Mouse (Mus musculus) frontal cortex, postnatal 36 days (tissue): ENCODE measurements around the gene Ddb2.
"Not testable (repeated sequence)": the region's sequence is repeated elsewhere in the genome, so short reads cannot be mapped to it uniquely, and the experiment has no call there.

ENCODE experiments used
- DNase-seq, 2 experiments: peaks; one replicate each; pipeline ENCODE4 v3.0.0; 2022; ENCODE audit warnings: low spot score in 2 of 2

The Ddb2 gene

DNA sequence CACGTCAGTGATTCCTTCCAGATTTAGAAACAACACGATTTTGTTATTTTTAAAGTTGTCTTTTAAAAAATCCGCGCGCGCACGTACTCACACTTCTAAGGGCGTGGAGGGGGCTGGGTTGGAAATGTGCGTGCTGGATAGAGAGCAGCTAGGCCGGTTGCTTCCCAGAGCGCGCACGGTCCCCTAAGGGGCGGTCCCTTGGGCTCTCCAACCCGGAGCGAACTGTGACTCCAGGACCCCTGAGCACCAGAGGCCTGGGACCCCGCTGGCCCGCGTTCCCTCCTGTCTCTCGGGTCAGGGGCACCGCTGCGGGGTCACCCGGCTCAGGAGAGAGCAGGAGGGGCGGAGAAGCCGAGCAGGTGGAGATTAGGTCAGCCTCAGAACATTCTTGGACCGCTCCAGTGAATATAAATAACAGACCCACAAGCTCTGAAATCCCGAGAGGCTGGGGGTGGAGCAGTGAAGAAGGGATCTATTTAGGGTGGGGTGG is 18.9 kb upstream of the Ddb2 start, which contains the start of gene Pacsin3:
Gene Pacsin3, plus strand, starts transcription at position 294 of the 490 bp plus-strand sequence.
- peak in 1 of 2 experiments; percentile 64 for DNase-seq

DNA sequence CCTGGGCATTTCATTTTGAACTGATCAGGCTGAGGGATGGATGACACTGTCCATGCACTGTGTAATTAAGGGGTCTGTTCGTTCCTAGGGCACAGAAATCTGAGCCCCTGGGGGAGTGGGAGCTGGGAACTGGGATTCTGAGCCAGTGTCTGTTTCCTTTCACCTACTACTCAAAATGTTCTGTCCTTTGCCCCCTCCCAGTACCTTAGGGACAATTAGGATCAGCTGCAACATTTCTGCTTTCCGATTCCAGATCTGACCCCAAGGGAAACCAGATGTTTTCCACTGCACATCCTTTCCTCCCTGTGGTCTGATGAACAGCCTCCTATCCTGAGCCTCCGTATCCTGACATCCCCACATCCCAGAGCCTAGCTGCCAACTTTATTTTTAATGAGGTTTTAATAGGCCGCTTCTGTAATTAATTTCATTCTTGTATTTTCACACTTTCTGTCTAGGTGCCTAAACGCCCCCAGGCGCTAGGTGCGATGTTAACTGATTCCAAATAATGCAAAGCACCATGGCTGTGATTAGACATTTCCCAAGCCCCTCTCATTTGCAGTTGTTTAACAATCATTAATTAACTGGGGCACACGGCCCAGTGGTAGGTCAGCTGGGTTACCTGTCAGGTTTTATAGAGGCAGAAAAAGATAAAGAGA is 18.1 kb upstream of the Ddb2 start:
- DNase-seq: no peak

DNA sequence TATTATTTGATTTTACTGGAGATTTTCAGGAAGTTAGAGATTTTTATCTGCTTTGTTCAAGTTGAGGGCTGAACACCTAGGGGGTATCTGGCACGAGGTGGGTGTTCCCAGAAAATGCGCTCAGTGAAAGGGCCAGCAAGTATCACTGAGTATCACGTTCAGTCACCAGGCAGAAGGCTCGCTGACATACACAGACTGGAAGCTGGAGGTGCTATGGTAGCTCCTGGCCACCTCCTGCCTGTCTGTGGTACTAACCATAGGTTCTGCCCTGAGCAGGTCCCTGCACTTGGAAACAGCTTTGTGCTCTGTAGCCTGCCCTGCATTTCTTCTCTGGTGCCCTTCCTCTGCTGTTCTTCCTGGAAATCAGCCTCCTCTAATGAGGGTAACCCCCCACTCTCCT is 15.7 kb upstream of the Ddb2 start:
- no peak for DNase-seq

DNA sequence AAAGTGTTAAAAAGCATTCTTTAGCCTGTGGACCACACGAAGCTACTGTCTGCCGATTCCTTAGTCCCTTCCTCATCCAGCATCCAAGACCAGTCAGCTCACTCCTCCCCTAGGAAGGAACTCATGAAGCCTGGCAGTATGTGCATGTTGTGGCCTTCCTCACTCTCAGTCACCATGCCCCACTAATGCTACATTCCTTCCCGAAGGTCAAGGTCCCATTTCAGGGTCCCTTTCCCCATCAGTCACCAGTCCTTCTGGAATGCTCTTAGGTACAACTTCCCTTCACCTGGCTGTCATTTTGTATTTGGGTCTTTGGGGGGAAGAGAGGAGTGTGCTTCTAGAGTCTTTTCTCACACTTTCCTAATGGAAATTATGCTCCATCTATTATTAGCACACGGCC is 15.2 kb upstream of the Ddb2 start:
- no peak for DNase-seq

DNA sequence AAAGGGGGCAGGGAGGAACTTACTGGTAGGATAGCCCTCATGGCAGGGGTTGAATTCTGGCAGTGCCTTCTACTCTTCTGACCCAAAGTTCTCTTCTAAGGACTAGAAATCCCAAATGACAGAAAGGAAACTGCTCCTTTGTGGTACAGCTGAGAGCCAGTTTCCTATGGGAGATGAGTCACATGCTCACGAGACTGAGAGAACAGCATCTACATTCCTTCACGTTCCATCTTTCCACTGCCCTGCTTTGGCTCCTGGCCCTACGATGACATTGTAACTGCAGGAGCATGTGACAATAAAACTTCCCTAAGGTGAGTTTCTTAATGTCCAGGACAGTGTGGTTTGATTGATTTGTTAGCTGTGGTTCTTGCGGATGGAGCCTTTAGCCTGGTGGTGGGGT is 11.6 kb upstream of the Ddb2 start:
- DNase-seq: no peak

DNA sequence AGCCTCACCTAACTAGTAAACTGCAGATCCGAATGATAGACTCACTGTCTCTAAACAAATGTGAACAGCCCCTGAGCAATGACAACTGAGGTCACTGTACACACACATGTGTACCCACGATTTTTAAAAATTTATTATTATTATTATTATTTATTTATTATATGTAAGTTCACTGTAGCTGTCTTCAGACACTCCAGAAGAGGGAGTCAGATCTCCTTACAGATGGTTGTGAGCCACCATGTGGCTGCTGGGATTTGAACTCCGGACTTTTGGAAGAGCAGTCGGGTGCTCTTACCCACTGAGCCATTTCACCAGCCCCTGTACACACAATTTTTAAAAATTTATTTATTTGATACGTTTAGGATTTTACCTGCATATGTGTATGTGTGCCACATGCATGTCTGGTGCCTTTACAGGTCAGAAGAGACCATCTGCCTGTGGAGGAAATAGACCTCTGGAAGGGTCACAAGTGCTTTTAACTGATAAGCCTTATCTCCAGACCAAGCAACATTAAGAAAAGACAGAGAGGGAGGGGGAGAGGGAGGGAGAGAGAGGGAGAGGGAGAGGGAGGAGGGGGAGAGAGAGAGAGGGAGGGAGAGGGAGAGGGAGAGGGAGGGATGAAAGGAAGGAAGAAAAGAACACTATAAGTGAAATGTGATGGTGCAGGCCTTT is 7.9 kb upstream of the Ddb2 start:
- no peak for DNase-seq

DNA sequence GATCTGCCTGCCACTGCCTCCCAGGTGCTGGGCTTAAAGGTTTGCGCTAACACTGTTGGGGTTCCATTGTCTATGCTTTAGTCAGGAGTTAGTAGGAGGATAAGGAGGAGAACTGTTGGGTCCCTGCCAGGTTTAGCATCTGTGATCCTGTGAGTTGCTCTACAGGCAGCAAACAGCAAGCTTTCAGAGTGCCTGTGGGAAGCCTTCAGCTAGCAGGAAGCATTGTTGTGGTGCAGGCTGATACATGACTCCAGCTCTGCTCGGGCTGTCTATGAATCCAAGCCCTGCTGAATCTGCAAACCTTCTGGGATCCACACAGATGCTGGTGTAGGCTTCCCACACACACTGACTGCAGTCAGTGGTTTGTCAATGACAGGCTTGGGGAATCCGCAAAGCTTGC is 6.6 kb upstream of the Ddb2 start:
- DNase-seq: peak; percentile 73 to 80

DNA sequence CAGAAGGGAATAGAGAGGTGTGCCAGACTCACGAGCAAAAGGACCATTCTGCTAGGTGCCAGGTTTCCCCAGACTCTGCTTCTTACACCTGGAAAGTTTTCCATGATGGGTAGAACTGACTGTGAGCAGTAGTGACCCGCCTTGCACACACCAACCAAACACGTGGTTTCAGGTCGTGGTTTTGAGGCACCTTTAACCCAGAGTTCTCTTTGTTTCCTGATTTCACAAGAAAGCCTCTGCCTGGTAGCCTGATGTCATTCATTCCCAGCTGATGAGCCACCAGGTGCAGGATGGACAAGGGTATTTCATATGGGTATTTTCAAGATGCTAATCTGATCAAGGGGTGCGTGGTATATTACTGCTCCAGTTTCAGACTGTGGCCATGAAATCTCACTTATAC is 5.8 kb upstream of the Ddb2 start:
- no peak for DNase-seq

DNA sequence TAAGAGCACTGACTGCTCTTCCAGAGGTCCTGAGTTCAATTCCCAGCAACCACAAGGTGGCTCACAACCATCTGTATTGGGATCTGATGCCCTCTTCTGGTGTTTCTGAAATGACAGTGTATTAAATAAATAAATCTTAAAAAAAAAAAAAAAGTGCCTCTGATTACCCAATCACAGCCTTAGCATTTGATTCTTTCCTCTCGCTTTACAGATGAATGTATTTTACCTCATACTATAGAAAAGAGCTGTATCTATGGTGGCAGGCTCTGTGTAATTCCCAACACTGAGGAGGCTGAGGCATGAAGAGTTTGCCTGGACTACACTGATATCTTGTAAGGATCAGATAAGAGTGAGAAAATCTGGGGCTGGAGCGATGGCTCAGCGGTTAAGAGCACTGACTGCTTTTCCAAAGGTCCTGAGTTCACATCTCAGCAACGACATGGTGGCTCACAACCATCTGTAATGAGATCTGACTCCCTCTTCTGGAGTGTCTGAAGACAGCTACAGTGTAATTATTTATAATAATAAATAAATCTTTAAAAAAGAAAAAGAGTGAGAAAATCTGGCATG is 814 bp upstream of the Ddb2 start:
- DNase-seq: not testable (repeated sequence)

DNA sequence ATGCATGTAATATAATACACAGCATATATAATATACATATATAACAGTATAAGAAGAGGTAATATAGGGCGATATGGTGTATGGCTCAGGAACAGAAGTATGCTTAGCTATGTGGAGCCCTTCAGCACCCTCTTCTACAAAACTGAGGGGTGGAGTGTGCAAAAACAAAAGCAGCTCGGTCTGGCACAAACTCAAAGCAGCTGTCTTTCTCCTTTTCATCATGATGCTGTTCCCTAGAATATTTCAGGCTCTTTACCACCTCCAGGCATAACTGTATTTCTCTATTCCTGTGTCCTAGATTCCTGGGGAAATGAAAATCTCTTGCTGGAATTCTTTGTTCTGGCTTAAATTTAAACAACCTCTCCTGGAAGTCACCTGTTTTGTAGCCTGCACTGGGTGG is 7.0 kb downstream of the Ddb2 start:
- peak; percentile 46 to 75 for DNase-seq

DNA sequence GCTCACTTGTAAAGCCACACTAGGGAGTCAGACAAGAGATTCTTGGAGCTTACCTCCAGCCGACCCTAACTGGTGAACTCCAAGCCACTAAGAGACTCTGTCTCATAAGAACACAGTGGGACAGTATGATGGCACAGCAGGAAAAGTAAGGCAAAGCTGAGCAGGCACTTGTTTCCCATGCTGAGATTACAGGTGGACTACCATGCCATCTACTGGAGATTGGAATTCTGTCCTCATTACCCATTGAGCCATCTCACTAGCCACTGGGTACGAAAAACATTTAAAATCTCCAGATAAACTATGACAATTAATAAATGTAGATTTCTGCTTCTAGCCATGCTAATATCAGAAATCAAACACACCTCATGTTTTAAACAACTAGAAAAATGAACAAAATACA is 13.2 kb downstream of the Ddb2 start:
- no peak for DNase-seq

DNA sequence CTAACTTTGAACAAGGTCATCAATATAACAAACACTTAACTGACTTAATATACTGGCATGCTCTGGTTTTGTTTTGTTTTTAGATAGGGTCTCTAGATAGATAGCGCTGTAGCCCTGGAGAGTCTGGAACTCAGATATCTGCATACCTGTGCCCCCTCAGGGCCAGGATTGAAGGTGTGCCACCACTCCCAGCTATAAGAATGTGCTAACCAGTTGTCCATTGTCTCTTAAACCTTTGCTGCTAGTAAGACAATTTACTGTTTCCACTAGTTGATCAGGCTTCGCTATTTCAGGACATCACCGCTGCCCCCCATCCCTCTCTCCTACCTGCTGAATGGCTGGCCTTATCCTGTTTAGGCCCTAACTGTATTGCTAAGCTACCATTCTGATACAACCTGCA is 16.3 kb downstream of the Ddb2 start:
- no peak for DNase-seq

DNA sequence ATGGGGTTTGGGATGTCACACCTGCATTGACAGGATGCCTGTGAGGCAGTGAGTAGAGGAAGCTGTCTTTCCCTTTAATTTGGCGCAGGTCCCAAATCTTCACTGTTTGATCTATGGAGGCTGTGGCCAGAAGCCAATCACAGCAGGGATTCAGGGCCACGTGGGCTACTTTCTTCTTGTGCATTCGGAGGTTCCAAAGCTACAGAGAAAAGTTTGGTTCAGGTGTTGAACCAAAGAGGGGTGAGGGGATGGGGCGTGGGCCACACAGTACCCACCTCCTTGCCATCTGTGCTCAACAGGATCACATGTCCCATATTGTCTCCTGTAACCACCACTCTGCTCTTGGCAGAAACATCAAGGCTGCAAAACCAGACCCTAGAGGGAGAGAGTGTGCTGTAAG is 19.8 kb downstream of the Ddb2 start:
- DNase-seq: no peak

DNA sequence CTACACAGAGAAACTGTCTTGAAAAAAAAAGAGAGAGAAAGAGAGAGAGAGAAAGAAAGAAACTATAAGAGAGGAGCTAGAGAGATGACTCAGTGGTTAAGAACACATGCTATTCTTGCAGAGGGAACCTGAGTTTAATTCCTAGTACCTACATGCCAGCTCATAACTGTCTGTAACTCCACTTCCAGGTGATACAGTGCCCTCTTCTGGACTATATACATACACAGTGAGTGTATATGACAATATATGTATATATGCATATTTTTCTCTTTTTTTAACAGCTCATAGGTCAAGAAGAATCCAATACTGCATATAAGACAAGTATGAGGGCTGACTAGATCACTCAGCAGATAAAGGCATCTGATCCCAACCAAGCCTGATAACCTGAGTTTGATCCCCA is 23.5 kb downstream of the Ddb2 start:
- no peak for DNase-seq

DNA sequence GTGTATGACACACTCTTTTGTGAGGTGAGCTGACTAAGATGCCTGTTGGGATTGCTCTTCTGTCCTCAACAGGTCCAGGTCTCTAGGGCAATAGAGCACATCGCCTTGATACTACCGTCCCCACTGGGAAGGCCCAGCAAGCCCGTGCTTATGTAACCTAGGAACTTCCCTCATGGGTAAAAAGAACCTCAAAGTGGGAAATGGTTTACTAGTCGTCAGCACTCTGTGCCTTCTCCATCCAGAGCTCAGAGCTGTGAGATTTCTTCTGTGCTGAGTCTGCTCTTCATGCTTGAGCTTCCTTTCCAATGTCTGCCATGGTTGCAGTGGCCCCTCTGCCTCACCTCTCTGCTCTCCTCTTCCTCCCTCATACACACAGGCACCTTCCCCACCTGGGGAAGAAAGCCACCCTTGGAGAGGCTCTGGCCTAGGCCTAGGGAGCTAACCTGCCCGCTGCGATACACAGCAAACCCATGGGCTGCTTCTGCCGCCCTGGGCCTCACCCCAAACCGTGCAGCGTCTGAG is 30.5 kb downstream of the Ddb2 start:
- DNase-seq: no peak

DNA sequence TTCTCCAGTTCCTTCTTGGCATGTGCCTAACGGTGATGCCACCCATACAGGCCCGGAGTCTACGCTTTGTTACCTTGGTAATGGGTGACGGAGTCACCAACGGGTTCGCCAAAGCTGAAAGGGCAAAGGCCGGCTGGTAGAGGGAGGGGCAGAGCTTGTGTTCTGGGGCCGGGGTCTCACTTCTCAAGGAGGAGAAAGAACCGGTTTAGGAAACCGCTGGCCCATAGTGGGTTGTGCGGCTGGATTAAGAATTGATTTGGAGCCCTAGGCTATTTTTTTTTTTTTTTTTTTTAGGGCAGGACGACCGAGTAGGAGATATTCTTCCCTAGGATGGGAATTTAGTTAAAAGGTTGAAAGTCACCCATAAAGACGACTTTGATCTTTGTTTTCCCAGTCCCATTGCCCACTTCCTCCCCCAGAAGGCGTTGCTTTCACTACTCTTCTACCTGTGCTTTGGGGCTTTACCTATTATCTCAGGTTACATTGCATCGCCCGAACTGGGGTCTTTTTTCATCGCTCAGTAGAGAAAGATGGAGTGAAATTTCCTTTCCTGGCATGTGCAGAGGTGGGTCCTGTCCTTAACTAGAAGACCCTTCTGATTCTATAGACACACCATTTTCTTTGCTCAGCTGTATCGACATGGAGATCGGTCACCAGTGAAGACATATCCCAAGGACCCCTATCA is 33.7 kb downstream of the Ddb2 start:
- no peak for DNase-seq

DNA sequence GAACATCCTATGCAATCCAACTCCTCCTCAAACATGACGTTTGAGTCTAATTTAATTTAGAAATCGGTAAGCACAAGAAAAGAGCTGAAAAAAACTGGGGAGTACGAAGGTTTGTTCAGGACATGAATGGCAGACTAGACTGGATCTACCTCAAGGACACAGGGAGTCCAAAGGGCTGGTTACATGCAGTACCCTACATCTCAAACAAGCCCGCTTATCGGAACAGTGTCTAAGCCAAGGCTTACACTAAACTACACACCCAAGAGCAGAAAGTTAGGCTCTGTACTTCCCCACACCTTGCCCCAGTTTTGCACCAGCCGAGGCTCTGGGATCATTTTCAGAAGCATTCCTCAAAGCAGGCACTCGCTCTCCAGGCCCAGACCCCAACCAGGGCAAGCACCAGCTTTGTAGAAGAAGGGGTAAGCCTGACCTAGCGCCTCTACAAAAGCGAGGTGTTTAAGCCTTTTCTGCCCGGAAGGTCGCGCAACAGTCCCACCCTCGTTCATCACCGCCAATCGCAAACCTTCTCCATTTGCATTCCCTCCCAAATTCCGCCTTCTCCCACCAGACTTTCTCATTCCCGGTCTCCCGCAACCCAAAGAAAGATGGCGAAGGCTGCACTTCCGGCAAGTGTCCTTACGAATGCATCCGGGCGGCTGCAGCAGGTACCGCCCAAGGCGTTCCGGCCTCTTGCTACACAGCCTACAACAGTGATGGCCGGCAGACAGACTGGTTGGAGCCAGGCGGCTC is 34.4 kb downstream of the Ddb2 start, which contains the start of the genes Nr1h3 and Acp2:
Gene Nr1h3, minus strand, starts transcription at position 613 of the 750 bp plus-strand sequence.
Gene Acp2, plus strand, starts transcription at position 664 of the 750 bp plus-strand sequence.
- DNase-seq: peak; percentile 97 to 98

DNA sequence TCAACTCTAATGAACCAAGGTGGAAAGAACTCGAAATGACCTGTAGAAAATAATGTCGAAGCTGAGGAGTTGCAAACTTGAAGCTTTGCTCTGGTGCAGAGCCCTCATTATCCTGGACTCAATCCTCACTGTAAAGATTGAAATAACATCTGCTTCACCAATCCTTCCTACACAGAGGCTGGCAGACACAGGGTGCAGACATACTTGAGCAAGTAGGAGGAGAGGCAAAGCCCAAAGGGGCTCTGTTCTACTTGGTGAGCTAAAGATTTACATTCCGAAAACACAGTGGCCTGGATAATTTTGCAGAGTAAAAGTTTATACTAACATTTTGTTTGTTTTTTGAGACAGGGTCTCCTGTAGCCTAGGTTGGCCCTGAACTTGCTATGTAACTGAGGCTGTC is 37.9 kb downstream of the Ddb2 start:
- no peak for DNase-seq

DNA sequence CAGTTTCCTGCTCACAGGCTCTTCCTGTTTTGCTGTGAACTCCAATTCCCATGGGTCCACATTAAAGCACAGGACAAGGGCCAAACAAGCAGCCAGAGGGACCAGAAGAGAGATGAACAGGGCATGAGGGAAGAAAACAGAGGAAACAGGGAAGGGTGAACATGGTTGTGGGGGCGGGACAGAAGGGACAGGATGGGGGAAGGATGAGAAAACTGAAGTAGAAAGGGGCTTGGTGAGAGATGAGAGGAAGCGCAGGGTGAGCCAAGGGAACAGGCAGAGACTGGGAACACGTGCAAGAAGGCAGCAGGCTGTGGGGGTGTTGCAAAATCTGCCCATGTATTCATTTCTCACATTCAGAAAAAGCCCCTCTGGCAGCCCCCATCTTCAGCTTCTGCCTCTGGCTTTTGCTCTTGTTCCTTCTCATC is 40.2 kb downstream of the Ddb2 start:
- DNase-seq: peak; percentile 50 to 68

DNA sequence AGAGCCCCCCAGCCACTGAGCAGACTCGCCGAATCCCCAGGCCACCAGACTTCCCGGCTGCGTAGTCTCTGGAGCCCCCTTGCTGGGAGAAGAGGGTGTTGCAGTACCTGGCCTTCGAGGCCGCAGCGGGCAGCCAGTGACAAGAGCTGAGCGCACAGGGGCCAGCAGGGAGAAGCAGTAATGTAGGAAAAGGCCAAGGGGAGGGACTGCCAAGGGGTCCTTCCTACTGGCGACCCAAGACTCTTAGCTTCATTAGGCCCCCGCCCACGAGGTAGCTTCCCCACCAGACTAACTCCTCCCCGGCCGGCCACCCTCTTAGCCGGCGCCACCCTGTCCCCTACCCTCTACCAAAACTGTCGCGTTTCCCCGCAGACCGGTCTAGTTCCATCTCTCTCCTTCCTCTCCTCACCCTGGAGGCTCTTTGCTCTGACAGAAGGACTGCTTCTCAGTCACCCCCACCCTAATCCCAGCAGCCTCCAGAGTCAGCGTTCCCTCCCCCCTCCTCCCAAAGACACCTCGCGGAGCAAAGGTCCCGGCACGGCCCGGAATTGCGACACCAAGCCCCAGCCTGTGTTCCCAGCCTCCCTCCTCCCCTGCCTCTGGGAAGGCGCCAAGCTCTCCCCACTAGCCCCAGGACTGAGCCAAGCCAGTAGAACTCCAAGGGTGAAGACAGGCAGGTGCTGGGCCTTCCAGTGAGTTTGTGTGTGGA is 42.0 kb downstream of the Ddb2 start:
- DNase-seq: no peak

DNA sequence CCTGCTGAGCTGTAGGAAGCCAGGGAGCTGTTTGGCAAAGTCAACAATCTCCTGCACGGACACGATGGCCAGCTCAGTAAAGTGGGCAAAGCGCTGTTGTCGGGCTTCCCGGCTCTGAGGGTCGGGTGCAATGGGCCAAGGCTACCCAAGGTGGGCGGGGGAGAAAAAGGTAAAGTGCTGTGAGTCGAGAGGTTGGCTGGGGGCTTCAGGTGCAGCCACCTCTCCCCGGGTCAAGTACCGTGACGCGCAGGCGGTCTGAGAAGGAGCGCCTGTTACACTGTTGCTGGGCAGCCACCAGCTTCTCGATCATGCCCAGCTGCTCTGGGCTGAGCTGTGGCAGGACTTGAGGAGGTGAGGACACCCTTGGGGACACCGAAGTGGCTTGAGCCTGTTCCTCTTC is 46.3 kb downstream of the Ddb2 start:
- DNase-seq: no peak
